Mouse (Mus musculus): ENCODE results near the gene C1ql1.
A peak's percentile ranks its signal among the peaks of the same experiment; 100 is the strongest.

C1ql1 gene

GRCm38 (mm10) chr11:102958431-102958830 lies 11.9 kb upstream of the C1ql1 start:
- DNase-seq (ENCODE audit: low spot score) = no peak

- no peak for DNase-seq (ENCODE audit: low spot score)
Measured at GRCm38 (mm10) chr11:102957692-102958091, 11.2 kb upstream of the C1ql1 start.

GRCm38 (mm10) chr11:102956962-102957614 lies 10.6 kb upstream of the C1ql1 start:
- DNase-seq (ENCODE audit: low spot score) = peak; percentile 16

GRCm38 (mm10) chr11:102952922-102953321 lies 6.4 kb upstream of the C1ql1 start:
- DNase-seq (ENCODE audit: low spot score) = no peak

GRCm38 (mm10) chr11:102948043-102948961 lies 1.8 kb upstream of the C1ql1 start:
- DNase-seq (ENCODE audit: low spot score) = peak; percentile 10

- no peak for DNase-seq (ENCODE audit: low spot score)
Measured at GRCm38 (mm10) chr11:102946992-102947343, 480 bp upstream of the C1ql1 start.

GRCm38 (mm10) chr11:102945306-102946264 lies 903 bp downstream of the C1ql1 start:
- DNase-seq (ENCODE audit: low spot score) = no peak

- DNase-seq (ENCODE audit: low spot score) = no peak
Measured at GRCm38 (mm10) chr11:102941236-102941635, 5.3 kb downstream of the C1ql1 start.

GRCm38 (mm10) chr11:102939024-102939675 lies 7.3 kb downstream of the C1ql1 start:
- DNase-seq (ENCODE audit: low spot score) = no peak

- no peak for DNase-seq (ENCODE audit: low spot score)
Measured at GRCm38 (mm10) chr11:102937529-102938182, 8.8 kb downstream of the C1ql1 start.

- no peak for DNase-seq (ENCODE audit: low spot score)
Measured at GRCm38 (mm10) chr11:102936272-102936671, 10.2 kb downstream of the C1ql1 start.

- DNase-seq (ENCODE audit: low spot score) = no peak
Measured at GRCm38 (mm10) chr11:102930672-102931071, 15.8 kb downstream of the C1ql1 start.

GRCm38 (mm10) chr11:102925351-102925717 lies 21.2 kb downstream of the C1ql1 start:
- no peak for DNase-seq (ENCODE audit: low spot score)

GRCm38 (mm10) chr11:102924557-102925350 lies 21.7 kb downstream of the C1ql1 start, which contains the start of gene Kif18b:
Gene Kif18b (minus strand): TSS chr11:102925124.
- peak; percentile 90 for DNase-seq (ENCODE audit: low spot score)

GRCm38 (mm10) chr11:102921491-102921890 lies 25.0 kb downstream of the C1ql1 start:
- no peak for DNase-seq (ENCODE audit: low spot score)

- no peak for DNase-seq (ENCODE audit: low spot score)
Measured at GRCm38 (mm10) chr11:102918077-102918476, 28.4 kb downstream of the C1ql1 start.

GRCm38 (mm10) chr11:102915380-102915779 lies 31.1 kb downstream of the C1ql1 start:
- no peak for DNase-seq (ENCODE audit: low spot score)

- no peak for DNase-seq (ENCODE audit: low spot score)
Measured at GRCm38 (mm10) chr11:102911376-102911775, 35.1 kb downstream of the C1ql1 start.

GRCm38 (mm10) chr11:102903654-102904053 lies 42.8 kb downstream of the C1ql1 start:
- DNase-seq (ENCODE audit: low spot score) = no peak

- DNase-seq (ENCODE audit: low spot score) = no peak
Measured at GRCm38 (mm10) chr11:102902107-102902506, 44.4 kb downstream of the C1ql1 start.
